Comparison of ENCODE assay signal across 13 mouse cellular contexts in genomic region chr15:86107831-86108471, GRCm38 (mm10). TPM values are rescaled to one million over a fixed set of nuclear protein-coding genes. Genes with fewer than 3 reads are reported as not detected.
DNase-seq lines count a peak whose midpoint lies in the region; ATAC-seq and TF ChIP-seq lines count a peak whose summit lies in the region.
"Had no signal": no experiment of that assay in that cellular context is flagged by ENCODE, and none has a peak within 500 bp of the region (broad histone marks: within the 10 kb centered on the region; RNA-seq: fewer than 3 reads in every experiment).

No protein-coding gene starts in this region.

- no peak overlapping the region for H3K9ac ChIP-seq in hindbrain, embryonic 14.5 days
- H3K9ac ChIP-seq in hindbrain, embryonic 11.5 days (ENCODE audit: low read depth, low read length), result no peak overlapping the region
- H3K9ac ChIP-seq in stomach, postnatal 0 days (ENCODE audit: low read length), result no peak overlapping the region
- H3K9ac ChIP-seq: forebrain, embryonic 12.5 days; limb, embryonic 12.5 days; neural tube, embryonic 12.5 days had no signal

- no peak overlapping the region for H3K27ac ChIP-seq in hindbrain, embryonic 14.5 days
- no peak overlapping the region for H3K27ac ChIP-seq in hindbrain, embryonic 11.5 days (ENCODE audit: low read depth, low read length)
- H3K27ac ChIP-seq in stomach, postnatal 0 days (replicated peaks), result no peak overlapping the region
- H3K27ac ChIP-seq: forebrain, embryonic 12.5 days; limb, embryonic 12.5 days; neural tube, embryonic 12.5 days had no signal

- TF ChIP-seq CTCF in stomach, postnatal 0 days (IDR thresholded peaks at IDR 0.05; ENCODE audit: low read depth), result peak; percentile 18; the same call in 1 of the 2 replicates

- H3K36me3 ChIP-seq in hindbrain, embryonic 14.5 days (replicated peaks; ENCODE audit: control insufficient read depth, insufficient read depth), result peaks cover 22% of the 10 kb centered on the region; the same call in 1 of the 2 replicates
- H3K36me3 ChIP-seq in hindbrain, embryonic 11.5 days (ENCODE audit: control insufficient read depth, insufficient read depth, low read length), result no peaks in the 10 kb centered on the region
- no peaks in the 10 kb centered on the region for H3K36me3 ChIP-seq in stomach, postnatal 0 days (ENCODE audit: control insufficient read depth, insufficient read depth, low read length)

- no peak for DNase-seq in hindbrain, embryonic 14.5 days (ENCODE audit: low spot score)
- no peak for DNase-seq in hindbrain, embryonic 11.5 days (ENCODE audit: low spot score)
- DNase-seq in spleen, postnatal 10 days (ENCODE audit: low spot score in 2 of 2), result peak; percentile 49 to 50
- DNase-seq in spleen, adult 18-20 months, result no peak
- DNase-seq in heart, postnatal 4 days, result peak; percentile 50
- DNase-seq in stomach, postnatal 0 days (ENCODE audit: low spot score), result no peak
- DNase-seq in ovary, postnatal 36 days (ENCODE audit: low spot score), result no peak
- no peak for DNase-seq in left cerebral cortex, adult 8-10 months (ENCODE audit: low spot score in 2 of 2)
- DNase-seq: right cerebral cortex, postnatal 4 days; thymus, adult 18-20 months had no signal

- H3K27me3 ChIP-seq in hindbrain, embryonic 14.5 days (ENCODE audit: control insufficient read depth, insufficient read depth, low read length), result no peaks in the 10 kb centered on the region
- H3K27me3 ChIP-seq in hindbrain, embryonic 11.5 days (ENCODE audit: control insufficient read depth, insufficient read depth, low read length), result no peaks in the 10 kb centered on the region
- no peaks in the 10 kb centered on the region for H3K27me3 ChIP-seq in stomach, postnatal 0 days (ENCODE audit: control insufficient read depth, insufficient read depth, low read length)
- H3K27me3 ChIP-seq: forebrain, embryonic 12.5 days; limb, embryonic 12.5 days; neural tube, embryonic 12.5 days had no signal

- H3K4me2 ChIP-seq in hindbrain, embryonic 14.5 days (replicated peaks), result no peak overlapping the region
- H3K4me2 ChIP-seq in hindbrain, embryonic 11.5 days (replicated peaks; ENCODE audit: low read depth, low read length), result no peak overlapping the region
- no peak overlapping the region for H3K4me2 ChIP-seq in stomach, postnatal 0 days (replicated peaks; ENCODE audit: low read depth)
- H3K4me2 ChIP-seq: forebrain, embryonic 12.5 days; limb, embryonic 12.5 days; neural tube, embryonic 12.5 days had no signal

- peaks cover 15% of the 10 kb centered on the region for H3K4me1 ChIP-seq in hindbrain, embryonic 14.5 days (replicated peaks; ENCODE audit: control insufficient read depth, insufficient read depth, low read length)
- H3K4me1 ChIP-seq in hindbrain, embryonic 11.5 days (replicated peaks; ENCODE audit: control insufficient read depth, insufficient read depth, low read length), result peaks cover 3% of the 10 kb centered on the region; the same call in 1 of the 2 replicates
- peaks cover 9% of the 10 kb centered on the region for H3K4me1 ChIP-seq in stomach, postnatal 0 days (replicated peaks; ENCODE audit: control insufficient read depth, insufficient read depth)

- H3K9me3 ChIP-seq in hindbrain, embryonic 14.5 days (ENCODE audit: control insufficient read depth, low read length), result no peaks in the 10 kb centered on the region
- no peaks in the 10 kb centered on the region for H3K9me3 ChIP-seq in hindbrain, embryonic 11.5 days (ENCODE audit: control insufficient read depth, low read length)
- H3K9me3 ChIP-seq in stomach, postnatal 0 days (ENCODE audit: control insufficient read depth, low read length), result no peaks in the 10 kb centered on the region
- H3K9me3 ChIP-seq: forebrain, embryonic 12.5 days; limb, embryonic 12.5 days; neural tube, embryonic 12.5 days had no signal

- 71% methylated on average over 11 of the region's 11 CpGs for WGBS in hindbrain, embryonic 14.5 days
- WGBS in hindbrain, embryonic 11.5 days, result 83% methylated on average over 11 of the region's 11 CpGs
- 84% methylated on average over 11 of the region's 11 CpGs for WGBS in stomach, postnatal 0 days

- H3K4me3 ChIP-seq in hindbrain, embryonic 14.5 days (replicated peaks; ENCODE audit: low read length), result no peak overlapping the region
- H3K4me3 ChIP-seq in hindbrain, embryonic 11.5 days (ENCODE audit: low read depth, low read length), result no peak overlapping the region
- no peak overlapping the region for H3K4me3 ChIP-seq in stomach, postnatal 0 days (ENCODE audit: low read depth, low read length)
- H3K4me3 ChIP-seq: forebrain, embryonic 12.5 days; limb, embryonic 12.5 days; neural tube, embryonic 12.5 days had no signal

- ATAC-seq in hindbrain, embryonic 14.5 days (ENCODE audit: low FRiP score), result 0 out of 2 replicates have a peak, but pooled peaks have one; percentile 15
- no peak for ATAC-seq in hindbrain, embryonic 11.5 days (ENCODE audit: low FRiP score)
- peak; percentile 29; the same call in 1 of the 2 replicates for ATAC-seq in stomach, postnatal 0 days (ENCODE audit: low FRiP score, low TSS enrichment)

- no peak for TF ChIP-seq EP300 in stomach, postnatal 0 days (optimal IDR thresholded peaks at IDR 0.05)

RNA-seq across cellular contexts. Expression of gene Gramd4, which starts 50.5 kb away (rescaled TPM):
- polyA plus RNA-seq in hindbrain, embryonic 14.5 days (2014; fragmentation: Nextera tagmentation; extraction: Ambion mirVana), result 22.2 and 24.9 TPM in 2 replicates
- polyA plus RNA-seq in hindbrain, embryonic 11.5 days (2014; fragmentation: Nextera tagmentation; extraction: Ambion mirVana), result 8.7 and 10.1 TPM in 2 replicates
- total RNA-seq in heart, postnatal 4 days (2021), result 10 to 100 TPM; 30.1 to 33.6 TPM
- polyA plus RNA-seq in stomach, postnatal 0 days (2015; fragmentation: Nextera tagmentation; extraction: Ambion mirVana), result 11.1 and 11.4 TPM in 2 replicates
- total RNA-seq in left cerebral cortex, adult 8-10 months (2022), result 10 to 100 TPM; 31.1 to 39.9 (median 34.5) TPM

Comparison
In these comparisons a context has a peak if more than half of its experiments do, and no peak if none do; other contexts are left out.
1. DNase-seq: peak in spleen, postnatal 10 days (2 of 2) and heart, postnatal 4 days (single experiment); none in hindbrain, embryonic 14.5 days (single experiment), hindbrain, embryonic 11.5 days (single experiment), spleen, adult 18-20 months (0 of 2), stomach, postnatal 0 days (single experiment), ovary, postnatal 36 days (single experiment) and left cerebral cortex, adult 8-10 months (0 of 2).